Mouse (Mus musculus) neural tube, embryonic 14.5 days (tissue): ENCODE measurements around the gene Rdh8. TPM values are rescaled to one million over a fixed set of nuclear protein-coding genes. Genes with fewer than 3 reads are reported as not detected.
A peak's percentile ranks its signal among the peaks of the same experiment; 100 is the strongest.

Experiments
- ATAC-seq: fragments of 200-750 bp; cut with Nextera tagmentation; 2 replicates; pipeline ENCODE4 v1.8.0; 2017; ENCODE audit warnings: low read depth, mild to moderate bottlenecking, moderate TSS enrichment, moderate library complexity
- H3K27ac ChIP-seq: fragments of 300-500 bp; sonication (generic); 2 replicates; pipeline ENCODE4 v1.5.1; 2014; ENCODE audit warnings: low read depth, mild to moderate bottlenecking, control low read depth, low read length, moderate library complexity, mixed read lengths
- H3K27me3 ChIP-seq: fragments of 300-500 bp; sonication (generic); 2 replicates; pipeline ENCODE4 v1.6.1; 2014; ENCODE audit warnings: low read length; ENCODE audit not compliant: control insufficient read depth, insufficient read depth
- H3K36me3 ChIP-seq: fragments of 300-500 bp; sonication (generic); 2 replicates; pipeline ENCODE4 v1.6.1; 2014; ENCODE audit warnings: low read length, mixed read lengths; ENCODE audit not compliant: control insufficient read depth, insufficient read depth
- H3K4me1 ChIP-seq: fragments of 300-500 bp; sonication (generic); 2 replicates; pipeline ENCODE4 v1.6.1; 2014; ENCODE audit warnings: low read length; ENCODE audit not compliant: control insufficient read depth, insufficient read depth
- H3K4me2 ChIP-seq: fragments of 300-500 bp; sonication (generic); 2 replicates; pipeline ENCODE4 v1.6.1; 2014; ENCODE audit warnings: mild to moderate bottlenecking, low read depth, low read length, control low read depth
- H3K4me3 ChIP-seq: fragments of 300-500 bp; sonication (generic); 2 replicates; pipeline ENCODE4 v1.5.1; 2014; ENCODE audit warnings: low read depth, low read length, control low read depth, mixed read lengths
- H3K9ac ChIP-seq: fragments of 300-500 bp; sonication (generic); replicated peaks from 2 replicates; pipeline ENCODE4 v1.6.1; 2014; ENCODE audit warnings: low read depth, mild to moderate bottlenecking, control low read depth, low read length, mixed read lengths
- H3K9me3 ChIP-seq: fragments of 300-500 bp; sonication (generic); 2 replicates; pipeline ENCODE4 v1.6.1; 2016; ENCODE audit warnings: low read length; ENCODE audit not compliant: control insufficient read depth
- WGBS: fragments of 180-500 bp; shearing (Covaris S2); extraction: QIAGEN DNeasy Blood & Tissue Kit; methylation state at CpG from one replicate; pipeline ENCODE4 v1.1.7; 2014; 5-methylcytosine and 5-hydroxymethylcytosine counted together
- polyA plus RNA-seq: library from polyadenylated mRNA; unstranded; fragments of >200 nt; fragmentation: Nextera tagmentation; extraction: Ambion mirVana; gene quantifications from 2 replicates; pipeline ENCODE4 v1.2.1, GENCODE M21; 2014

Rdh8 gene
- polyA plus RNA-seq, 1 experiment from 2014 or later: not detected

DNA sequence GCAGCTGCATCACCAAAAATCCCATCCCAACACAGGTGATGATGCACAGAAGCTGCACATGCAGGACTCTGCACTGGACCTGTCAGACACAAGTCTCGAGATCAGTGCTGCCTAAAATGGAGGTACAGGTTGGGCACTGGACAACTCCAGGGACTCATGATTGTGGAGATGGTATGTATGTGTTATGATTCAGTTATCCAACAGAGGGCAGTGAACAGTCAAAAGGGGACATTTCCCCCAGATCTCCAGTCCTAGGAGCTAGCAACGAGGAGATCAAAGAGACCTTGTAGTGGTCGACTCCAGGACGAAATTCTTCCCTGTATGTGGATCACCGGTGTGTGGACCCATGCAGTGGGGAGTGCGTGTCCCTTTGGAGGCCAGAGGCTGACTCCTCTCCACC, 41.6 kb downstream of the Rdh8 start:
- no peaks in the 10 kb centered on the region for H3K9me3 ChIP-seq
- 48% methylated on average over 6 of the region's 6 CpGs for WGBS
- no peaks in the 10 kb centered on the region for H3K36me3 ChIP-seq
- no peak overlapping the region for H3K4me3 ChIP-seq
- no peaks in the 10 kb centered on the region for H3K27me3 ChIP-seq
- no peak overlapping the region for H3K27ac ChIP-seq
- H3K4me2 ChIP-seq: no peak overlapping the region
- no peak overlapping the region for H3K9ac ChIP-seq
- no peaks in the 10 kb centered on the region for H3K4me1 ChIP-seq
- ATAC-seq: no peak

DNA sequence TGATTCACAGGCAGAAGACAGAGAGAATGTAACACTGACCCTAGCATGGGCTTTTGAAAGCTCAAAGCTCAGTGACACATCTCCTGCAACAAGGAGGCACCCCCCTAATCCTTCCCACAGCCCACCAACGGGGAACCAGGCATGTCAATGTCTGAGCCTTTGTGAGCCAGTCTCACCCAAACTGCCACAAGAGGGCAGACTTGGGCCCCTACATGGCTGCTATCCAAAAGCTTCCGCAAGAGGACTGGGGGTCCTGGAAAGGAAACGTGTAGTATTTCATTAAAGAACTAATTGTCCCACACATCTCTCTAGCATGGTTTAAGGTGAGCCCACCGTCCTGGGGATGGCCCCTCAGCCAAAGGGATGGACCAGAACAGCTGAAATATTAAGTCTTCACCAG, 43.5 kb downstream of the Rdh8 start:
- WGBS: 9% methylated on average over 4 of the region's 4 CpGs
- H3K4me3 ChIP-seq: no peak overlapping the region
- H3K9ac ChIP-seq: no peak overlapping the region
- H3K9me3 ChIP-seq: no peaks in the 10 kb centered on the region
- H3K4me1 ChIP-seq: no peaks in the 10 kb centered on the region
- H3K27ac ChIP-seq: no peak overlapping the region
- no peak for ATAC-seq
- H3K27me3 ChIP-seq: no peaks in the 10 kb centered on the region
- H3K36me3 ChIP-seq: no peaks in the 10 kb centered on the region
- no peak overlapping the region for H3K4me2 ChIP-seq

DNA sequence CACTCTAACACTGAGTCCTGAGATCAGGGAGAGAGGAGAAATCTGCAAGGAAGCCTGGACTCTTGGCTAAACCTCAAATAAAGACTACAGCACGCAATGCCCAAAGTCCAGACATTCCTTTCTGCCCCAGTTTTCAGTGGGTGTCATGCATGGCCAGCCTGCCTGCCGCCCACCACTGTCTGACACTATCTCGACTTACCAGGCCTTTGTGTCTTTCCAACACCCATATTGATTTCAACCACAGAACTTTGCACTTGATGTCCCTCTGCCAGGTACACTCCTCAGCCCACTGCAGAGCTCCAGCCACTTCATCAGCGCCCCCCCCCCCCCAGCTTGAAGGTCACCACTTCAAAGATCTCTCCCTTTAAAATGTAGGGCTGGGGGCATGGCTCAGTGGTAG, 43.9 kb downstream of the Rdh8 start:
- whole genome bisulfite sequencing: 59% methylated on average over 4 of the region's 4 CpGs
- no peak overlapping the region for H3K9ac ChIP-seq
- no peaks in the 10 kb centered on the region for H3K27me3 ChIP-seq
- H3K4me3 ChIP-seq: no peak overlapping the region
- no peak overlapping the region for H3K4me2 ChIP-seq
- no peaks in the 10 kb centered on the region for H3K9me3 ChIP-seq
- H3K27ac ChIP-seq: no peak overlapping the region
- ATAC-seq: no peak
- no peaks in the 10 kb centered on the region for H3K4me1 ChIP-seq
- H3K36me3 ChIP-seq: no peaks in the 10 kb centered on the region

DNA sequence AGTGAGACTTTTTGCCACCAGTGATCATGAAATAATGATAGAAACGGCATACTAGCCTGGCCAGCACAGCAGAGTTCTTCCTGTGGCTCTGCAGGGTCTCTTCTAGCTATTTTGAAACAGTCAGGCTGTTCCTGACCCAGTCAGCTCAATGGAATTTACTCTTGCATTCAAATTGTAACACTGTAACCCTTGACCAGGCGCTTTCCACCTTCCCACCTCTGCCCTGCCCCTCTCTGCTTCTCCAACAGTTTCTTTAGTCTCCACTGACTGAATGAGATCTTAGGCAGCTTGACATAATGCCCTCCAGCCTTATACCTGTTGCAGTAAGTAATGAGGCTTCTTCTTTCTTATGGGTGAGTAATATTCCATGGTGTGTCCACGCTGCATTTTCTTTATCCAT, 48.6 kb downstream of the Rdh8 start:
- 65% methylated on average over 3 of the region's 3 CpGs for WGBS
- Histone ChIP-seq H3K4me1 (no peaks in the 10 kb centered on the region), H3K4me2 (no peak overlapping the region), H3K27ac (no peak overlapping the region), H3K36me3 (no peaks in the 10 kb centered on the region), H3K27me3 (peaks cover 26% of the 10 kb centered on the region), H3K9me3 (no peaks in the 10 kb centered on the region), H3K4me3 (no peak overlapping the region), H3K9ac (no peak overlapping the region)
- ATAC-seq: no peak

DNA sequence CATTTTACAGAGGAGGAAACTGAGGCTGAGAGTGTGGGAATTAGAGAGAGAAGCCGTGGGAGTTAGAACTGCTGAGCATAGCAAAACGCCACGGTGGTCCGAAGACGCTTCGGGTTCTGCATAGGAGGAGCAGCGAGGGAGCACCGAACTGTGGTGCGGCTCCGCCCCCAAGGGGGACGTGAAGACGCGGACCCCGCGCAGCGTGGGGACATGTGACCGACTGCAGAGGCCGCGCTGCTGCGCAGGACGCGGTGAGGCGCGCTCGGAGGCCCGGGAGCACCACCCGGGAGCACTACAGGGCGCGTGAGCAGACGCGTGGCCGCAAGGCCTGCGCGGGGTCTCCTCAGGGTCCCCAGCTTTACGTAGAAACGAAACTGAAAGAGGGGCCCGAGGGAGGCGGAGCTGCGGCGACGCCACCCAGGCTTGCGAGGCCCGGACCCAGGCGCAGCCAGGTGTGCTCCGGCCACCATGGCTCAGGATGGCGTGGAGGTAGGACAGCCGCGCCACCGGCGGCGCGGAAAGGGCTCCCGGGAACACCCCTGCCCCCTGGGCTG, 50.2 kb downstream of the Rdh8 start, which contains the start of gene A230050P20Rik:
Gene A230050P20Rik, plus strand, starts transcription at position 195 of the 554 bp plus-strand sequence.
- Histone ChIP-seq H3K9ac (peak within 1 kb of the TSS; percentile 34; the same call in 1 of the 2 replicates), H3K27ac (no peak within 1 kb of the TSS), H3K4me2 (peak within 1 kb of the TSS; percentile 32), H3K4me1 (no peaks in the 10 kb centered on the region), H3K4me3 (peak within 1 kb of the TSS; percentile 25), H3K27me3 (peaks cover 26% of the 10 kb centered on the region), H3K36me3 (no peaks in the 10 kb centered on the region), H3K9me3 (no peaks in the 10 kb centered on the region)
- WGBS: 10% methylated on average over 43 of the region's 53 CpGs
- no peak; the same call in 1 of the 2 replicates for ATAC-seq

DNA sequence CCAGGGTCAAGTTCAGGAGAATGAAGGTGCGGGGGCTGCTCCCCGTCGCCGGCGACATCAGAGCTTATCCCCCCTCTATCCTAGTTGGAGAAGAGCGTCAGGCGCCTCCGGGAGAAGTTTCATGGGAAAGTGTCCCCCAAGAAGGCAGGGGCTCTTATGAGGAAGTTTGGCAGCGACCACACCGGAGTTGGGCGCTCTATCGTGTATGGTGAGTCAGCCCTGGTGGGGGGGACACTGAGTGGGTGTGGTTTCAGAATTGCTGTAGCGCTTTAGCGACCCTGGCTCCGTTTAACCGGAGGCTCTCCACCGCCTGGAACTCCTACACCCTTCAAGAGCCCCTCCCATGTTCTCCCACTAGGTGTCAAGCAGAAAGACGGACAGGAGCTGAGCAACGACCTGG, 50.9 kb downstream of the Rdh8 start:
- Histone ChIP-seq H3K4me1 (no peaks in the 10 kb centered on the region), H3K4me2 (peak overlapping the region; percentile 32; the same call in 1 of the 2 replicates), H3K9me3 (no peaks in the 10 kb centered on the region), H3K4me3 (peak overlapping the region; percentile 25; the same call in 1 of the 2 replicates), H3K27ac (no peak overlapping the region), H3K36me3 (no peaks in the 10 kb centered on the region), H3K27me3 (peaks cover 26% of the 10 kb centered on the region), H3K9ac (no peak overlapping the region)
- ATAC-seq: no peak
- WGBS: 6% methylated on average over 19 of the region's 19 CpGs

DNA sequence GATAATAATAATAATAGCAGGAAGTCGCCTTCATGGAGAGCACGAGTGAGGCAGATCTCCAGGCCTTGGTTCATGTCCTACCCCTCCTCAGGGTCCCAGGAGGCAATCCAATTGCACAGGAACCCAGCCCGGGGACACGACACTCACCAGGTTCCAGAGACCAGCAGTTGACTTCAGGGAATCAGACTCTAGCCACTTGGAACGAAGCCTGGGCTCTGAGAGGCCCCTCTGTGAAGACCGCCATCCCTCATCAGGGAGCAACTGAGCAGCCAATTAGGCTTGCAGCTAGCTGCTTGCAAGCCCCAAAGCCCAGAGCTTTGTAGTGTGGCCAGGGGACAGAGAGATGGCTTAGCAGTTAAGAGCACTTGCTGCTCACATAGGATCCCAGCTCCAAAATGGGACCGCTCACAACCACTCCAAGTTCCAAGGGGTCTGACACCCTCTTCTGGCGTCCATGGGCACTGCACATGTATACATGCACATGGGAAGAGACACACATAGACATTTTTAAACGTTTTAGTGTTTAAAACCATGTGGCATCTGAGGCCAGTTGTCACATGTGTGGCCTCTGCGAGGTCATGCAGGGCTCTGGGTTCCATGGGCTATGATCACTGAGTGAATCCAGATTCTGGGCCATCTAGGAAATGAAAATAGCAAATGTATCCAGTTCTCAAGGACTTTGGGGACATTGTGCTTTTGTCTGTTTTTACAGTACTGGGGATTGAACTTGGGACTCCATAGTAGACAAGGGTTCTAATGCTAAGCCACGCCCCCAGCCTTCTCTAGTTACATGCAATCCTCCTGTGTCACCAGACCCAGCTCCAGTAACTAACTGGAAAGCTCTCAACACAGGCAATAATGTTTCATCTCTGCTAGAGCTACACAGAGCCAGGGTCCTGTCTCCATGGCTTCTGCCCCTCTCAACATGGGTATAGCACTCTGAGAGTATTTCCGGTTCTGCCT, 52.2 kb downstream of the Rdh8 start:
- no peaks in the 10 kb centered on the region for H3K4me1 ChIP-seq
- no peak overlapping the region for H3K27ac ChIP-seq
- H3K4me2 ChIP-seq: no peak overlapping the region
- 80% methylated on average over 12 of the region's 12 CpGs for WGBS
- H3K36me3 ChIP-seq: no peaks in the 10 kb centered on the region
- H3K9ac ChIP-seq: no peak overlapping the region
- no peak overlapping the region for H3K4me3 ChIP-seq
- ATAC-seq: no peak
- H3K27me3 ChIP-seq: peaks cover 26% of the 10 kb centered on the region
- H3K9me3 ChIP-seq: no peaks in the 10 kb centered on the region

DNA sequence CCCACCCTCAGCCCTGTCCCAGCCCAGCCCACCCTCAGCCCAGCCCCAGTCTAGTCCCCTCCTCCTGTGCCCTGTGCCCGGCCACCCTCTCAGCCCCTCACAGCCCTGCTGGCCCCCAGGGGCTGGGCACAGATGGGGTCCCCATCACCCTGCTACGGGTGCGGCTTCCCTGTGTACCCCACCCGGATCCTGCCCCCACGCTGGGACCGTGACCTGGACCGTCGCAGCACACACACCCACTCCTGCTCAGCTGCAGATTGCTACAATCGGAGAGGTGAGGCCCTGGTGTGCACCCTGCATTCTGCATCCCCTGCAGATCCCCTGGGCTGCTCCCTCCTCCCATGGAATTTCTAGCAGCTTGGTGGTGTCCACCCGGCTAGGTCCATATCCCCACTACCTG, 54.7 kb downstream of the Rdh8 start:
- no peak for ATAC-seq
- H3K4me2 ChIP-seq: no peak overlapping the region
- 91% methylated on average over 9 of the region's 10 CpGs for WGBS
- no peak overlapping the region for H3K4me3 ChIP-seq
- peaks cover 23% of the 10 kb centered on the region for H3K27me3 ChIP-seq
- H3K9ac ChIP-seq: no peak overlapping the region
- H3K27ac ChIP-seq: no peak overlapping the region
- no peaks in the 10 kb centered on the region; the same call in 1 of the 2 replicates for H3K4me1 ChIP-seq
- no peaks in the 10 kb centered on the region for H3K9me3 ChIP-seq
- no peaks in the 10 kb centered on the region for H3K36me3 ChIP-seq

DNA sequence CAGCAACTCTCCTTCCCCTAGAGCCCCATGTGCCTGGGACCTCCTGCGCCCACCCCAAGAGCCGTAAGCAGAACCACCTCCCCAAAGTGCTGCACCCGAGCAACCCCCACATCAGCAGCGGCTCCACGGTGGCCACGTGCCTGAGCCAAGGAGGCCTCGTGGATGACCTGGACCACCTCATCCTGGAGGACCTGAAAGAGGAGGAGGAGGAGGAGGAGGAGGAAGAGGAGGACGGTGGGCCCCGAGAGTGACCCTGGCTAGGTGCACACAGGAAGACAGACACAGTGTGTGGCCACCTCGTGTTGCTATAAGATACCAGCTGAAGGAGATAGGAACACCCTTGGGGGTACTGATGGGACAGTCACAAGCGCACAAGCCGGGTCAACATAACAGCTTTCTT, 55.2 kb downstream of the Rdh8 start:
- 91% methylated on average over 12 of the region's 12 CpGs for WGBS

More for the DNA sequence above, 55.2 kb downstream of the Rdh8 start:
- Histone ChIP-seq H3K27me3 (peaks cover 20% of the 10 kb centered on the region), H3K9me3 (no peaks in the 10 kb centered on the region), H3K4me1 (no peaks in the 10 kb centered on the region; the same call in 1 of the 2 replicates), H3K36me3 (no peaks in the 10 kb centered on the region), H3K9ac (no peak overlapping the region), H3K27ac (no peak overlapping the region), H3K4me3 (no peak overlapping the region), H3K4me2 (no peak overlapping the region)
- no peak for ATAC-seq
